Mouse (Mus musculus): ENCODE measurements around the gene Stam. TPM values are rescaled to one million over a fixed set of nuclear protein-coding genes. Genes with fewer than 3 reads are reported as not detected.

The Stam gene
- 141 TPM in 2 replicates for polyA plus RNA-seq (2015; fragmentation: Nextera tagmentation; extraction: Ambion mirVana)

DNA sequence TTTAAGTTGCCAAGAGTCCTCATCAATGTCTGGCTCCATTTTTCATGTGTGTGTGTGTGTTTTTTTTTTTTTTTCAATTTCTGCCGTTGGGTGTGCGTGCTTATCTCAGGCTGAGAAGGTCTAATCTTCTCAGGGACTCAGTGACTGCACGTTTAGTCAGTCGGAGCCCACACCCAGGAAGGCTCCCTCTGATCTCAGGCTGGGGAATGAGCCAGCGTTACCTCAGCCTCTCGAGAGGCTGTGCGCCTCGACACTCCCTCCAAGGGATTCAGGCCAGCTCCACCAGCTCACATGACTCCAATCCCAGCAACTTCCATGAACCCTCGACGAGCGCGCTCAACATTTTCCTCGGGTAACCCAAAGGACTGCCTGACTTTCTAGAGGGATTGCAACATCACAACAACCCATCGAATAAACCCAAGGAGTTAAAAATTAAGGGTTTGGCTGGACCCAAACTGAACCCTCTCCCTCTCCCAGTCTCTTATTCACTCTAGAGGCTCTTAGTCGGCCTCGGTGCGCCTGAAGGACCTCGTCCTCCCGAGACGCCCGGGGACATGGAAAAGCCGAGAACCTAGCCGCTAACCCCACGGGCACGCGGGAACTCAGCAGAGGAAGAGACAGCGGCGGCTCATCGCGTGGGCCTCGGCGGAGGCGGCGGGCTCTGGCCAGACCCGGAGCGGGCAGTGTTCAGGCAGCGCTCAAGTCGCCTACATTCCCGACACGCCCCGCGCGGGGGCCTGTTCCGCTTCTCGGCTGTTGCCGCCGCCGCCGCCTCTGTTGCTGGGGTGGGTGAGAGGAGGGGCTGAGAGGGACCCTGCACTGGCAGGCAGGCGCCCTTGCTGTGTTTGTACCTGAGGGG lies at the start of gene Stam:
Gene Stam, plus strand, starts transcription at position 737 of the 859 bp plus-strand sequence.
- Histone ChIP-seq H3K4me1 (replicated peaks; ENCODE audit: control insufficient read depth, insufficient read depth, low read length) (peaks cover 21% of the 10 kb centered on the region), H3K9me3 (ENCODE audit: control insufficient read depth, low read length) (no peaks in the 10 kb centered on the region), H3K36me3 (ENCODE audit: control insufficient read depth, insufficient read depth) (no peaks in the 10 kb centered on the region), H3K4me2 (ENCODE audit: low read length) (peak within 1 kb of the TSS; percentile 81), H3K4me3 (replicated peaks; ENCODE audit: low read length) (peak within 1 kb of the TSS; percentile 97), H3K27ac (ENCODE audit: low read length) (peak within 1 kb of the TSS; percentile 98), H3K9ac (replicated peaks; ENCODE audit: low read depth, low read length) (peak within 1 kb of the TSS; percentile 99), H3K27me3 (replicated peaks; ENCODE audit: control insufficient read depth, insufficient read depth, low read length) (no peaks in the 10 kb centered on the region)
- under 1% methylated on average over 50 of the region's 50 CpGs for WGBS
- ATAC-seq, result peak; percentile 98

DNA sequence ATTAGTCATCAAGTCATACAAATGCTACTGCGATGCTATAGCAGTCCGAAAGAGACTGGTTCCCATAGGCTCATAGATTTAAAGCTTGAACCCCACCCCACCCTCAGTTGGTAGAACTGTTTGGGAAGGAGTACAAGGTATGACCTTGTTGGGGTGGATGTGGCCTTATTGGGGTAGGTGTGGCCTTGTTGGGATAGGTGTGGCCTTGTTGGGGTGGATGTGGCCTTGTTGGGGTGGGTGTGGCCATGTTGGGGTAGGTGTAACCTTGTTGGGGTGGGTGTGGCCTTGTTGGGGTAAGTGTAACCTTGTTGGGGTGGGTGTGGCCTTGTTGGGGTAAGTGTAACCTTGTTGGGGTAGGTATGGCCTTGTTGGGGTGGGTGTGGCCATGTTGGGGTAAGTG lies 32.6 kb upstream of the Stam start:
- H3K27me3 ChIP-seq (replicated peaks; ENCODE audit: control insufficient read depth, insufficient read depth, low read length), result no peaks in the 10 kb centered on the region
- no peak overlapping the region for H3K9ac ChIP-seq (replicated peaks; ENCODE audit: low read depth, low read length)
- no peaks in the 10 kb centered on the region for H3K9me3 ChIP-seq (ENCODE audit: control insufficient read depth, low read length)
- 99% methylated on average over 2 of the region's 2 CpGs for WGBS
- H3K27ac ChIP-seq (ENCODE audit: low read length), result no peak overlapping the region
- no peak overlapping the region for H3K4me2 ChIP-seq (ENCODE audit: low read length)
- 0 out of 2 replicates have a peak, but pooled peaks cover 2% of the 10 kb centered on the region for H3K4me1 ChIP-seq (replicated peaks; ENCODE audit: control insufficient read depth, insufficient read depth, low read length)
- H3K36me3 ChIP-seq (ENCODE audit: control insufficient read depth, insufficient read depth), result no peaks in the 10 kb centered on the region
- no peak overlapping the region for H3K4me3 ChIP-seq (replicated peaks; ENCODE audit: low read length)
- no peak for ATAC-seq

DNA sequence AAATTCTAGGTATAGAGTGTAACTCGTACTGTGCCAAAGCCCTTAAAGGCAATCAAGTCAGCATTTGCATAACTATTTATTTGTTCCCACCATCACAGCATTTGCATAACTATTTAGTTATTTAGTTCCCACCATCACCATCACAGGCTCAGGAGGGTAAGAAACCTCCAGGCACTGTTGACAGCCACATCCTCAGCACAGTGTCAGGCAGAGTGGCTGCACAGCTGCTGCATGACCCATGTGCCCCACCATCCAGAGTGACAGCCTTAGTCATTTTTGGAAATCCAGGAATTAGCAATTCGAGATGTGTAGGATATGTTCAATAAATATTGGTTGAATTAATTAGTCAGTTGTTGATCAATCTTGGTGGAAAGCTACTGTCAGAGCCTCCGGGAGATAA lies 30.9 kb upstream of the Stam start:
- H3K4me1 ChIP-seq (replicated peaks; ENCODE audit: control insufficient read depth, insufficient read depth, low read length), result 0 out of 2 replicates have a peak, but pooled peaks cover 2% of the 10 kb centered on the region
- 62% methylated on average over 3 of the region's 3 CpGs for WGBS
- H3K9me3 ChIP-seq (ENCODE audit: control insufficient read depth, low read length), result no peaks in the 10 kb centered on the region
- H3K9ac ChIP-seq (replicated peaks; ENCODE audit: low read depth, low read length), result no peak overlapping the region
- no peaks in the 10 kb centered on the region for H3K27me3 ChIP-seq (replicated peaks; ENCODE audit: control insufficient read depth, insufficient read depth, low read length)
- ATAC-seq, result no peak
- H3K4me3 ChIP-seq (replicated peaks; ENCODE audit: low read length), result no peak overlapping the region
- no peaks in the 10 kb centered on the region for H3K36me3 ChIP-seq (ENCODE audit: control insufficient read depth, insufficient read depth)
- no peak overlapping the region for H3K4me2 ChIP-seq (ENCODE audit: low read length)
- no peak overlapping the region for H3K27ac ChIP-seq (ENCODE audit: low read length)

DNA sequence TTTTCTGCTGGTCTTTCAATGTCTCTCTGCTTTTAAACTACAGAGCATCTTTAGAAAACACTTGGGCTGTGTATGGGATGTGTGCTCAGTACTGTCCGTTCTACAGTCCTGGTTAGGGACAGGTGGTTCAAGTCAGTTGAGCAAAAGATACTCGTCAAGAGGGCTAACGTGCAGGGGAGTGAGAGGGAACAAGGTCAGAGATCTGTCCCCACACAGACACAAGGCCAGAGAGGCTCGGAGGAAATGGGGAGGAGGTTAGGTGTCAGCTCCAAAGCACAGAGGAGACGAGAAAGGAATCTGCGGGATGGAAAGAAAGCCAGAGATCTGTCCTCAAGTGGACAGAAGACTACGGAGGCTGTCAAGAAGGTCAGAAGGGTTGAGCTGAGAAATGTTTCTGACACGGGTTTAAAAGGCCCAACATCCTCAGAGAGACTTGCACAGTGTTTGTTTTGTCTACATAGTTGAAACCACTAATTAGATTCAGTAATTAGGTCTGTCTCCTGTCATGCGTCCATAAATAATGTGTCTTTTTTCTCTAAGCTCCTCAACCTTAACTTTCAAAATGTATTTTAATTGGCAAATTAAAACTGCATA lies 30.2 kb upstream of the Stam start:
- ATAC-seq, result no peak

DNA sequence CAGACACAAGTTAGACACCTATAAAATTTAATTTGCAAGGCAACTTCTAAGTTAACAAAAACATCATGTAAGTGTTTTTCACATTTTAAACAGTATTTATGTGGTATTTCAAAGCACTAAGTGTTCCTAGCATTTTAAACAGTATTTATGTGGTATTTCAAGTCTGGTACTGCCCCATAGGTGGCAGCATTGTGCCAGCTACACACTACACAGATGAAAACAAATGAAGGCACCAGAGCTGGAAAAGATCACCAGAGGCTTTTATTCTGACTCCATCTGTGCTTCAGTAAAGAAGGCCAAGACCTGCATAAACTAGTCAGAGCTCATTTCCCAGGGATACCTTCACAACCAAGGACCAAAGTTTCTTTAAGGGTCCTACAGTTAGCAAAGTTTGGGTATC lies 25.5 kb upstream of the Stam start:
- Histone ChIP-seq H3K27ac (ENCODE audit: low read length) (no peak overlapping the region), H3K36me3 (ENCODE audit: control insufficient read depth, insufficient read depth) (no peaks in the 10 kb centered on the region), H3K27me3 (replicated peaks; ENCODE audit: control insufficient read depth, insufficient read depth, low read length) (no peaks in the 10 kb centered on the region), H3K9me3 (ENCODE audit: control insufficient read depth, low read length) (no peaks in the 10 kb centered on the region), H3K9ac (replicated peaks; ENCODE audit: low read depth, low read length) (no peak overlapping the region), H3K4me3 (replicated peaks; ENCODE audit: low read length) (no peak overlapping the region), H3K4me1 (replicated peaks; ENCODE audit: control insufficient read depth, insufficient read depth, low read length) (0 out of 2 replicates have a peak, but pooled peaks cover 2% of the 10 kb centered on the region), H3K4me2 (ENCODE audit: low read length) (no peak overlapping the region)
- ATAC-seq, result peak; percentile 85

More for the DNA sequence above, 30.2 kb upstream of the Stam start:
- Histone ChIP-seq H3K27me3 (replicated peaks; ENCODE audit: control insufficient read depth, insufficient read depth, low read length) (no peaks in the 10 kb centered on the region), H3K9me3 (ENCODE audit: control insufficient read depth, low read length) (no peaks in the 10 kb centered on the region), H3K27ac (ENCODE audit: low read length) (no peak overlapping the region), H3K4me1 (replicated peaks; ENCODE audit: control insufficient read depth, insufficient read depth, low read length) (0 out of 2 replicates have a peak, but pooled peaks cover 2% of the 10 kb centered on the region), H3K4me2 (ENCODE audit: low read length) (no peak overlapping the region), H3K4me3 (replicated peaks; ENCODE audit: low read length) (no peak overlapping the region), H3K9ac (replicated peaks; ENCODE audit: low read depth, low read length) (no peak overlapping the region), H3K36me3 (ENCODE audit: control insufficient read depth, insufficient read depth) (no peaks in the 10 kb centered on the region)
- WGBS, result 30% methylated on average over 9 of the region's 9 CpGs

DNA sequence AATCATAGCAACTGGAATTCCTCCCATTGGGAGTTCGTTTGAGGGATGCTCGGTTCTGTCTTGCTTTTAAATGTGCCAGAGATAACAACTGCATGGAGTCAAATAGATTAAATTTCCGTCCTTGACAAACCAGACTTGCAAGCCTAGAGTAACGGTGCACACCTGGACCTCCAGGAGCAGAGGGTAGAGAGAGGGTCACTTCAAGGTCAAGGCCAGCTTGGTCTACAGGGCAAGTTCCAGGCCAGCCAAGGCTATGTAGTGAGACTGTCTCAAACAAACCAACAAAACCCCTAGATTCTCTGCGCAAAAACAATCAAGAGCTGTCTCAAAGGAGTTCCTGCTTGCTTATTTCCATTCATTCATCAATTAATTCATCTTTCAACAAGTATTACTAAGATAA lies 25.1 kb upstream of the Stam start:
- H3K4me1 ChIP-seq (replicated peaks; ENCODE audit: control insufficient read depth, insufficient read depth, low read length), result peaks cover 2% of the 10 kb centered on the region; the same call in 1 of the 2 replicates
- no peaks in the 10 kb centered on the region for H3K9me3 ChIP-seq (ENCODE audit: control insufficient read depth, low read length)
- H3K27ac ChIP-seq (ENCODE audit: low read length), result no peak overlapping the region
- no peaks in the 10 kb centered on the region for H3K36me3 ChIP-seq (ENCODE audit: control insufficient read depth, insufficient read depth)
- 82% methylated on average over 5 of the region's 5 CpGs for WGBS
- no peak overlapping the region for H3K4me3 ChIP-seq (replicated peaks; ENCODE audit: low read length)
- no peak overlapping the region for H3K9ac ChIP-seq (replicated peaks; ENCODE audit: low read depth, low read length)
- ATAC-seq, result 0 out of 2 replicates have a peak, but pooled peaks have one; percentile 7
- H3K4me2 ChIP-seq (ENCODE audit: low read length), result no peak overlapping the region
- no peaks in the 10 kb centered on the region for H3K27me3 ChIP-seq (replicated peaks; ENCODE audit: control insufficient read depth, insufficient read depth, low read length)

DNA sequence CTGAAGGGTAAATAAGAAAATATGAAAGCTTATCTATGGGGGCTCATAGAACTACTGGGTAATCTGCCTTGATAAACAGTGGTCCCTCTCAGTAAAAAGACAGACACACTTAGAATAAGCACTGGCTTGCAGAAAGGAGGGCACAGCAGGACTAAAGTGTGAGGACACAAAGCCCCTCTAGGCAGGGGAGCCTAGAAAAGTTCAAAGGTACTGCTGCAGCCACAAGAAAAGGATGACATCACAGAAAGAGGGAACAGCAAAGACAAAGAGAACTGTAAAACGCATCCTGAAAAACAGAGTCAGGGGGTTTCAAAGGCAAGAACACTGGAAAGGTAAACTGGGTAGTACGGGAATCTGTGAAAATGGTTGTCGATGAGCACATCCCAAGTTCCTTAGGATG lies 20.3 kb upstream of the Stam start:
- H3K9ac ChIP-seq (replicated peaks; ENCODE audit: low read depth, low read length), result no peak overlapping the region
- H3K4me1 ChIP-seq (replicated peaks; ENCODE audit: control insufficient read depth, insufficient read depth, low read length), result peaks cover 9% of the 10 kb centered on the region
- 45% methylated on average over 3 of the region's 3 CpGs for WGBS
- H3K4me2 ChIP-seq (ENCODE audit: low read length), result no peak overlapping the region
- no peaks in the 10 kb centered on the region for H3K27me3 ChIP-seq (replicated peaks; ENCODE audit: control insufficient read depth, insufficient read depth, low read length)
- ATAC-seq, result no peak
- H3K36me3 ChIP-seq (ENCODE audit: control insufficient read depth, insufficient read depth), result no peaks in the 10 kb centered on the region
- no peak overlapping the region for H3K4me3 ChIP-seq (replicated peaks; ENCODE audit: low read length)
- no peaks in the 10 kb centered on the region for H3K9me3 ChIP-seq (ENCODE audit: control insufficient read depth, low read length)
- H3K27ac ChIP-seq (ENCODE audit: low read length), result no peak overlapping the region

DNA sequence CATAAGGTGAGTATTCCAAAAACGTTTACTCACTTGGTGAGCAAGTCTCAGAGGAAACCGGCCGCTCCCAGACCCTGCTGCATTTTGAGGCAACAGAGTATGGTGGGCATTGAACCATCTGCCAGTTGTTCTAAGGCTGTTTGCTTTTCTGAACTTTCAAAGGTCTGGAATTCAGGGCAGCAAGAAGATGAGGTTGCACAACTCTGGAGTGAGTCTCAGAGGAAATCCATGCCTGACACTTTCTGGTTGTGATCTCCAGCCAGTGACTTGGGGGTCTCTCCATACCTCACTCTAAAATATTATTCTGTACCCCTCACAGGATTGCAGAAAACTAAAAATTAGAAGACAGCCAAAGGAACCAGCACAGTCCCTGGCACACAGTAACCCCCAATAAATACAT lies 19.7 kb upstream of the Stam start:
- 63% methylated on average over 3 of the region's 3 CpGs for WGBS
- H3K9ac ChIP-seq (replicated peaks; ENCODE audit: low read depth, low read length), result no peak overlapping the region
- no peaks in the 10 kb centered on the region for H3K27me3 ChIP-seq (replicated peaks; ENCODE audit: control insufficient read depth, insufficient read depth, low read length)
- no peak for ATAC-seq
- H3K9me3 ChIP-seq (ENCODE audit: control insufficient read depth, low read length), result no peaks in the 10 kb centered on the region
- no peak overlapping the region for H3K4me3 ChIP-seq (replicated peaks; ENCODE audit: low read length)
- no peaks in the 10 kb centered on the region for H3K36me3 ChIP-seq (ENCODE audit: control insufficient read depth, insufficient read depth)
- H3K27ac ChIP-seq (ENCODE audit: low read length), result no peak overlapping the region
- H3K4me2 ChIP-seq (ENCODE audit: low read length), result no peak overlapping the region
- peaks cover 9% of the 10 kb centered on the region for H3K4me1 ChIP-seq (replicated peaks; ENCODE audit: control insufficient read depth, insufficient read depth, low read length)

DNA sequence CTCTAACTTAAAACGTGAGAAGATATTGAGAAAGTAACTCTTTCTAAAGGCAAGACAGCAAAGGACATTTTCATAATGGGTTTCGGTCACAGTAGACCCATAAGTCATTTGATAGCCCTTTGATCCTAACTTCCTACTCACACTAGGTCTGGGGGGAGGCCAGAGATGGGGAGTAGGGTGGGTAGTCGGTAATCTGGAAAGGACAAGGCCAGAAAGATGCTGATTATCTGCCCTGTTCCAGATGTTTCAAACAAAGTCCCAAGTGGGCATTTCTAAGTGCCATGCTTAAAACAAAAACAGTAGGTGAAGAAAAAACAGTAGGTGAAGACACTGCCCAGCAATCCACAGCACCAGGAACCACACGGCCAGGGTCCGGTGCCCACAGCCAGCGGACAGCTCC lies 19.2 kb upstream of the Stam start:
- Histone ChIP-seq H3K9me3 (ENCODE audit: control insufficient read depth, low read length) (no peaks in the 10 kb centered on the region), H3K36me3 (ENCODE audit: control insufficient read depth, insufficient read depth) (no peaks in the 10 kb centered on the region), H3K27ac (ENCODE audit: low read length) (peak overlapping the region; percentile 92), H3K9ac (replicated peaks; ENCODE audit: low read depth, low read length) (peak overlapping the region; percentile 93), H3K4me3 (replicated peaks; ENCODE audit: low read length) (peak overlapping the region; percentile 82), H3K27me3 (replicated peaks; ENCODE audit: control insufficient read depth, insufficient read depth, low read length) (no peaks in the 10 kb centered on the region), H3K4me2 (ENCODE audit: low read length) (peak overlapping the region; percentile 81), H3K4me1 (replicated peaks; ENCODE audit: control insufficient read depth, insufficient read depth, low read length) (peaks cover 9% of the 10 kb centered on the region)
- WGBS, result 5% methylated on average over 6 of the region's 6 CpGs
- ATAC-seq, result no peak; the same call in 1 of the 2 replicates
